Mouse (Mus musculus): ENCODE measurements around the gene H2afx.

DNA sequence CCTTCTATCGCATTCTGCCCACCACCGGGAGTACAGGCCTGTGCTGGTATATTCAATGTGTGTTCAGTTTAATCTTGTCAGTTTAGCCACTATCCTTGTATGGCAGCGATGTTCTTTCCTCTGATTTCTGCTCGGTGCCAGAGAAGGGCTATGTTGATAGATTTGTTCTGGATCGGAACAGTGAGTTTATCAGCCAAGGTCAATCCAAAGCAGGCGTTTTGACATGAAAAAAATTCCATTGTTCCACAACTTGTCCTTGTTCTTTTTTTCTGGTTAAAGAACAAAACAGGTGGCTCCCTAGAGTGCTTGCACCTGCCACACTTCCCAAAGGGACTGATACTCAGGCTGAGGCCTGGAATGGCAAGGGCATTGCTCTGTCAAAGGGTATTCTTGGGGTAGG is 41.6 kb downstream of the H2afx start:
- TF ChIP-seq CTCF (IDR thresholded peaks at IDR 0.05; ENCODE audit: low read depth) (no peak), EP300 (optimal IDR thresholded peaks at IDR 0.05) (no peak)

All from stomach, postnatal 0 days (tissue).